Mouse (Mus musculus) forebrain, postnatal 0 days (tissue): ENCODE measurements around the gene Eaf1. TPM values are rescaled to one million over a fixed set of nuclear protein-coding genes. Genes with fewer than 3 reads are reported as not detected.

Experiments
- ATAC-seq: fragments of 200-750 bp; cut with Nextera tagmentation; 2 replicates; pipeline ENCODE4 v1.8.0; 2017; ENCODE audit warnings: mild to moderate bottlenecking, moderate library complexity
- DNase-seq: peaks from one replicate; pipeline ENCODE4 v3.0.0-alpha.2; 2015
- H3K27ac ChIP-seq: fragments of 300-500 bp; sonication (generic); 2 replicates; pipeline ENCODE4 v1.5.1; 2014; ENCODE audit warnings: low read depth, mild to moderate bottlenecking, antibody characterized with exemption, low read length, moderate library complexity, mixed read lengths
- H3K27me3 ChIP-seq: fragments of 300-500 bp; sonication (generic); 2 replicates; pipeline ENCODE4 v1.6.1; 2014; ENCODE audit warnings: mild to moderate bottlenecking, low read length, mixed read lengths; ENCODE audit not compliant: insufficient read depth
- H3K36me3 ChIP-seq: fragments of 300-500 bp; sonication (generic); 2 replicates; pipeline ENCODE4 v1.6.1; 2014; ENCODE audit warnings: mild to moderate bottlenecking, moderate library complexity; ENCODE audit not compliant: insufficient read depth
- H3K4me1 ChIP-seq: fragments of 300-500 bp; sonication (generic); 2 replicates; pipeline ENCODE4 v1.6.1; 2014; ENCODE audit warnings: antibody characterized with exemption; ENCODE audit not compliant: insufficient read depth
- H3K4me2 ChIP-seq: fragments of 300-500 bp; sonication (generic); 2 replicates; pipeline ENCODE4 v1.6.1; 2014; ENCODE audit warnings: low read depth, mild to moderate bottlenecking, moderate library complexity
- H3K4me3 ChIP-seq: fragments of 300-500 bp; sonication (generic); 2 replicates; pipeline ENCODE4 v1.5.1; 2014; ENCODE audit warnings: low read depth, low read length, mixed read lengths
- H3K9ac ChIP-seq: fragments of 300-500 bp; sonication (generic); 2 replicates; pipeline ENCODE4 v1.6.1; 2014; ENCODE audit warnings: mild to moderate bottlenecking
- H3K9me3 ChIP-seq: fragments of 300-500 bp; sonication (generic); 2 replicates; pipeline ENCODE4 v1.6.1; 2016; ENCODE audit warnings: low read length
- CTCF ChIP-seq: sonication (generic); IDR thresholded peaks from 2 replicates; pipeline ENCODE4 v1.5.1; 2016; ENCODE audit warnings: antibody characterized with exemption, control low read depth, low read depth
- WGBS: fragments of 180-500 bp; shearing (Covaris S2); extraction: QIAGEN DNeasy Blood & Tissue Kit; methylation state at CpG from one replicate; pipeline ENCODE4 v1.1.7; 2014; 5-methylcytosine and 5-hydroxymethylcytosine counted together
- polyA plus RNA-seq: library from polyadenylated mRNA; unstranded; fragments of >200 nt; fragmentation: Nextera tagmentation; extraction: Ambion mirVana; gene quantifications from 2 replicates; pipeline ENCODE4 v1.2.1, GENCODE M21; 2015
- total RNA-seq: library from RNA; depleted of rRNA; stranded (reverse); fragments of >200 nt; gene quantifications from 2 replicates; pipeline ENCODE4 v1.2.3, GENCODE M21; 2014

Gene Eaf1
- total and polyA plus RNA-seq, 2 experiments from 2014 or later: 5.5 to 10.1 TPM

DNA sequence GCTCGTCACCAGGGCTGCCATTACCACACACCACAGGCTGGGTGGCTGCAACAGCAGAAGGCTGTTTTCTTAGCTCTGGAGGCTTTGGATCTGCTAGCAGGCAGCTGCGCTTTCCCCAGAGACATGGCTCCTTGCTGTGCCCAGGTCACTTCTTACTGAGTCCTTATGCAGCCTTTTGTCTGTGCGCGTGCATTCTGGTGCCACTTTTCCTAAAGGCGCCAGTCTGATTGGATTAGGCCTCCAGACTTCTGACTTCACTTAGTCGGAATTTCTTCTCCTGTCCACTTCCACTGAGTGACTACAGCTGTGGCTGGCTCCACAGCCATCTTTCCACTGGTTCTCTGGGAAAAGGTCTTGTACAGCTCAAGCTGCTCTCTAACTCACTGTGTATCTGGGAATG, 31.3 kb upstream of the Eaf1 start:
- Histone ChIP-seq H3K27ac (no peak overlapping the region), H3K4me1 (no peaks in the 10 kb centered on the region), H3K9ac (no peak overlapping the region), H3K27me3 (no peaks in the 10 kb centered on the region), H3K4me2 (no peak overlapping the region), H3K9me3 (no peaks in the 10 kb centered on the region), H3K4me3 (no peak overlapping the region), H3K36me3 (no peaks in the 10 kb centered on the region)
- 62% methylated on average over 6 of the region's 6 CpGs for WGBS
- DNase-seq: no peak
- TF ChIP-seq CTCF: no peak
- no peak for ATAC-seq

DNA sequence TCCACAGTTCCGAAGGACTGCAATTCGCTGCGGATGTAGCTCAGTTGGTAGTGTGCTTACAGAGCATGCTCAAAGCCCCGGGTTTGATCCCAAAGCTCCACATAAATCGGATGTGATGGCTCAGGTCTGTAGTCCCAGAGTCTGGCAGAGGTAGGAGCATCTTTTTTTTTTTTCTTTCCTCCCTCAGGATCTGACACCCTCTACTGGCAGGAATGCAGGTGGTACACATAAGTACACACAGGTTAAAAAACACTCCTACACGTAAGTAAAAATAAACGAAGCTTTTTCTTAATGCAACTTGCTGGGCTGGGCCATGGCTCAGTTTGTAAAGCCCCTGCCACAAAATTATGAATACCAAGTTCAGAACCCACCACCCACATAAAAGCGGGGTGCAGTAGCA, 30.0 kb upstream of the Eaf1 start:
- ATAC-seq: no peak
- Histone ChIP-seq H3K9ac (no peak overlapping the region), H3K4me3 (no peak overlapping the region), H3K4me2 (no peak overlapping the region), H3K4me1 (no peaks in the 10 kb centered on the region), H3K27me3 (no peaks in the 10 kb centered on the region), H3K27ac (no peak overlapping the region), H3K9me3 (no peaks in the 10 kb centered on the region), H3K36me3 (no peaks in the 10 kb centered on the region)
- 55% methylated on average over 8 of the region's 8 CpGs for WGBS
- no peak for DNase-seq
- peak; percentile 59 for TF ChIP-seq CTCF

GRCm38 (mm10) chr14:31469711-31470110, 24.5 kb upstream of the Eaf1 start:
- Histone ChIP-seq H3K4me3 (no peak overlapping the region), H3K36me3 (no peaks in the 10 kb centered on the region), H3K4me2 (no peak overlapping the region), H3K4me1 (no peaks in the 10 kb centered on the region), H3K9me3 (no peaks in the 10 kb centered on the region), H3K27ac (no peak overlapping the region), H3K27me3 (no peaks in the 10 kb centered on the region), H3K9ac (no peak overlapping the region)
- no peak for DNase-seq
- ATAC-seq: no peak
- 68% methylated on average over 4 of the region's 4 CpGs for WGBS
- no peak for TF ChIP-seq CTCF

DNA sequence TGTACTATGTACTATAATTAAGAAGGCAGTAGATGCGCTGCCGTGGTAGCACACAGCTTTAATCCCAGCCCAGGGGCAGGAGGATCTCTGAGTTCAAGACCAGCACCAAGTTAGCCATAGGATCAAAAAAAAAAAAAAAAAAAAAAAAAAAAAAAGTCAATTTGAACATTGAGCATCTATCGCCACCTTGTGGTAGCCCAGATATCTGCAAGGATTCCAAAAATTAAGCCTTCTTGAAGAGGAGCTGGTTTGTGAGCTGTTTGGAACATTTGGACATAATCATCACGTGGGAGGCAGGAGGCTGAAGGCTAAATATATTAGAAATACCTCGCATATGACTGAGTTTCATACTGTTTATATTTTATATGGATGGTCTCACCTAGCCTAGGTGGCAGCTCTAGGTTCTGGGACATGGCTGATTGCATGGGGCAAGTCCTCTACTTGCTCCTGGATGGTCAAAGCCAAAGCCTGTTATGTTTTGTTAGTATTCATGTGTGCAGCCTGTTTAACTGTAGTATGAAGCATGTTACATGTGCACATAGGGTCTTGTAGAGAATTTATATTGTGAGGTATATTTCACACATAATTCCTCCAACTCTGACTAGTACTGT, 21.6 kb upstream of the Eaf1 start:
- H3K4me3 ChIP-seq: no peak overlapping the region
- ATAC-seq (no peak), DNase-seq (peak; percentile 84)
- no peak overlapping the region for H3K27ac ChIP-seq
- peak; percentile 81 for TF ChIP-seq CTCF
- H3K36me3 ChIP-seq: no peaks in the 10 kb centered on the region
- no peaks in the 10 kb centered on the region for H3K9me3 ChIP-seq
- WGBS: 4% methylated on average over 5 of the region's 5 CpGs
- H3K4me2 ChIP-seq: no peak overlapping the region
- H3K9ac ChIP-seq: no peak overlapping the region
- no peaks in the 10 kb centered on the region for H3K4me1 ChIP-seq
- no peaks in the 10 kb centered on the region for H3K27me3 ChIP-seq

GRCm38 (mm10) chr14:31473297-31473696, 20.9 kb upstream of the Eaf1 start:
- no peak for TF ChIP-seq CTCF
- Histone ChIP-seq H3K27ac (no peak overlapping the region), H3K9me3 (no peaks in the 10 kb centered on the region), H3K4me3 (no peak overlapping the region), H3K4me1 (no peaks in the 10 kb centered on the region), H3K27me3 (no peaks in the 10 kb centered on the region), H3K9ac (no peak overlapping the region), H3K4me2 (no peak overlapping the region), H3K36me3 (peaks cover 5% of the 10 kb centered on the region; the same call in 1 of the 2 replicates)
- no peak for DNase-seq
- ATAC-seq: no peak
- whole genome bisulfite sequencing: 85% methylated on average over 2 of the region's 2 CpGs

DNA sequence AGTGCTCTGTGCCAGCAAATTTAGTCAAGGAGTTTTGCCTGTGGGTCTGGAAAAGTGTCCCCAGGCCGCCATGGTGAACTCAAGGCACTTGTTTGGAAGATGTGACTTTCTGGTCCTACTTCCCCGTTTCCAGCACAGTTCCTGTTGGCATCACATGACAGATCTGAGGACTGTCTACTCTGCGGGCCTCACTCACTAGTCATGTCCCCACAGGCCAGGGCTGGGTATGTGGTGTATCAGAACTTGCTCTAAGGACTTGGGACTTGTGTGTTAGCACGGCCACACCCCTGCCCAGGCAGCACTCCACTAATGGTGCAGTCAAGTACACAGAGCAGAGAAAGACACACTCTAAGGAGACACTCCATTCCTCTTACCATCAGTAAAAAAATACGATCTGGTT, 11.8 kb upstream of the Eaf1 start:
- ATAC-seq: no peak
- H3K36me3 ChIP-seq: peaks cover 91% of the 10 kb centered on the region
- no peak overlapping the region for H3K9ac ChIP-seq
- DNase-seq: no peak
- H3K27me3 ChIP-seq: no peaks in the 10 kb centered on the region
- H3K9me3 ChIP-seq: no peaks in the 10 kb centered on the region
- no peak overlapping the region for H3K4me3 ChIP-seq
- no peak overlapping the region for H3K4me2 ChIP-seq
- no peak overlapping the region for H3K27ac ChIP-seq
- 93% methylated on average over 5 of the region's 5 CpGs for WGBS
- TF ChIP-seq CTCF: no peak
- H3K4me1 ChIP-seq: no peaks in the 10 kb centered on the region

- WGBS: 82% methylated on average over 4 of the region's 4 CpGs
- Histone ChIP-seq H3K9ac (no peak overlapping the region), H3K27ac (no peak overlapping the region), H3K9me3 (no peaks in the 10 kb centered on the region), H3K36me3 (peaks cover 66% of the 10 kb centered on the region), H3K4me2 (no peak overlapping the region), H3K27me3 (no peaks in the 10 kb centered on the region), H3K4me3 (no peak overlapping the region), H3K4me1 (no peaks in the 10 kb centered on the region)
- DNase-seq: no peak
- no peak for ATAC-seq
- TF ChIP-seq CTCF: 0 out of 2 replicates have a peak, but pooled peaks have one; percentile 13
Observed at GRCm38 (mm10) chr14:31486465-31486864, 7.7 kb upstream of the Eaf1 start.
